Mouse (Mus musculus): ENCODE measurements around the gene Them5. TPM values are rescaled to one million over a fixed set of nuclear protein-coding genes. Genes with fewer than 3 reads are reported as not detected.

Them5 gene
- polyA plus RNA-seq, 1 experiment, result not detected

Other genes starting within 250 kb of the Them5 start
- not detected in 2 replicates for gene Gm10696, start 163.9 kb upstream of the Them5 start, polyA plus RNA-seq (2012; rRNA removed)
- not detected in 2 replicates for gene Gm5286, start 145.4 kb upstream of the Them5 start, polyA plus RNA-seq (2012; rRNA removed)
- not detected in 2 replicates for gene Gm4778, start 78.1 kb upstream of the Them5 start, polyA plus RNA-seq (2012; rRNA removed)
- 18.7 and 22.1 TPM in 2 replicates for gene Them4, start 32.0 kb upstream of the Them5 start, polyA plus RNA-seq (2012; rRNA removed)
- 1.4 and 1.5 TPM in 2 replicates for gene C2cd4d, start 20.3 kb downstream of the Them5 start, polyA plus RNA-seq (2012; rRNA removed)
- gene Rorc, start 30.7 kb downstream of the Them5 start, polyA plus RNA-seq (2012; rRNA removed), result 0.95 and 1.1 TPM in 2 replicates
- gene Lingo4, start 56.4 kb downstream of the Them5 start, polyA plus RNA-seq (2012; rRNA removed), result 0.40 and 0.55 TPM in 2 replicates
- 15.5 and 17.0 TPM in 2 replicates for gene Tdrkh, start 71.2 kb downstream of the Them5 start, polyA plus RNA-seq (2012; rRNA removed)
- gene Mrpl9, start 101.2 kb downstream of the Them5 start, polyA plus RNA-seq (2012; rRNA removed), result 49.4 and 52.5 TPM in 2 replicates
- gene Oaz3, start 101.8 kb downstream of the Them5 start, polyA plus RNA-seq (2012; rRNA removed), result 0.19 and 0.28 TPM in 2 replicates
- 410 and 454 TPM in 2 replicates for gene Celf3, start 136.2 kb downstream of the Them5 start, polyA plus RNA-seq (2012; rRNA removed)
- gene Riiad1, start 138.2 kb downstream of the Them5 start, polyA plus RNA-seq (2012; rRNA removed), result 3.5 and 4.6 TPM in 2 replicates
- 47.5 and 50.5 TPM in 2 replicates for gene Snx27, start 240.6 kb downstream of the Them5 start, polyA plus RNA-seq (2012; rRNA removed)

All from frontal cortex, adult 2 months (tissue).